Mouse (Mus musculus) CH12.LX (cell line): ENCODE measurements at regions not wholly inside any gene's neighbourhood (a gene's known extent, or its start where the extent isn't known, plus 50 kb on each side); places are given as distances from the start of the nearest gene placed in this dataset.

Source experiments
- DNase-seq: peaks from one replicate; pipeline ENCODE4 v3.0.0-alpha.2; 2013; ENCODE audit errors: extremely low read depth
- H3K27ac ChIP-seq: 2 replicates; pipeline ENCODE4 v1.5.1; 2012; ENCODE audit warnings: low read depth, mild to moderate bottlenecking, control low read depth, moderate library complexity; ENCODE audit not compliant: insufficient read depth
- H3K27me3 ChIP-seq: replicated peaks from 2 replicates; pipeline ENCODE3; 2012; ENCODE audit warnings: inconsistent platforms
- H3K36me3 ChIP-seq, 2 experiments: replicated peaks in 1 of 2; 2 replicates each; pipeline versions ENCODE3 to v1.6.1; 2012; ENCODE audit warnings: inconsistent platforms in 1 of 2, low read length in 1 of 2, mild to moderate bottlenecking in 1 of 2, mixed read lengths in 1 of 2, moderate library complexity in 1 of 2; ENCODE audit not compliant: control insufficient read depth in 1 of 2, insufficient read depth in 1 of 2
- H3K4me1 ChIP-seq, 2 experiments: 2 replicates each; pipeline ENCODE4 v1.6.1; 2012; ENCODE audit warnings: inconsistent platforms in 1 of 2, moderate library complexity in 1 of 2; ENCODE audit not compliant: insufficient read depth in 2 of 2, control insufficient read depth in 1 of 2
- H3K4me2 ChIP-seq: 2 replicates; pipeline ENCODE4 v1.6.1; 2012; ENCODE audit warnings: low read depth, mild to moderate bottlenecking, control low read depth; ENCODE audit not compliant: poor library complexity, insufficient read depth, severe bottlenecking
- H3K4me3 ChIP-seq, 3 experiments: fragments of 150-350 bp in 1 of 3; sonication (generic) in 1 of 3; replicated peaks in 1 of 3; 2 replicates each; pipeline versions ENCODE3 to v1.5.1; 2011 to 2012; ENCODE audit warnings: low read depth in 2 of 3, low read length in 2 of 3, mild to moderate bottlenecking in 2 of 3, moderate library complexity in 2 of 3, control low read depth in 1 of 3, improper control_type of control experiment in 1 of 3, inconsistent platforms in 1 of 3, mixed read lengths in 1 of 3; ENCODE audit not compliant: poor library complexity in 1 of 3
- H3K79me2 ChIP-seq: replicated peaks from 2 replicates; pipeline ENCODE4 v1.6.1; 2012; ENCODE audit warnings: mild to moderate bottlenecking, moderate library complexity; ENCODE audit not compliant: control insufficient read depth, poor library complexity, insufficient read depth, severe bottlenecking; ENCODE audit errors: extremely low read depth
- H3K9ac ChIP-seq: 2 replicates; pipeline ENCODE4 v1.6.1; 2012; ENCODE audit warnings: low read depth, mild to moderate bottlenecking, control low read depth, moderate library complexity; ENCODE audit not compliant: insufficient read depth
- H3K9me3 ChIP-seq: replicated peaks from 2 replicates; pipeline ENCODE3; 2012; ENCODE audit warnings: low read length, inconsistent platforms, mixed read lengths
- BHLHE40 ChIP-seq: IDR thresholded peaks from 2 replicates; pipeline ENCODE4 v1.6.1; 2011; ENCODE audit warnings: mild to moderate bottlenecking, low read depth, low read length, improper control_type of control experiment
- CHD1 ChIP-seq: IDR thresholded peaks from 2 replicates; pipeline ENCODE4 v1.6.1; 2012; ENCODE audit warnings: low read depth, low read length, improper control_type of control experiment, inconsistent platforms
- CTCF ChIP-seq, 2 experiments: IDR thresholded peaks in 1 of 2; conservative IDR thresholded peaks in 1 of 2; 2 replicates each; pipeline ENCODE4 v1.5.1; 2011 to 2012; ENCODE audit warnings: low read depth in 2 of 2, low read length in 2 of 2, improper control_type of control experiment in 1 of 2, inconsistent platforms in 1 of 2, mild to moderate bottlenecking in 1 of 2, moderate library complexity in 1 of 2
- E2F4 ChIP-seq: IDR thresholded peaks from 2 replicates; pipeline ENCODE4 v1.6.1; 2011; ENCODE audit warnings: low read depth, low read length, improper control_type of control experiment; ENCODE audit not compliant: insufficient replicate concordance
- EP300 ChIP-seq: IDR thresholded peaks from 2 replicates; pipeline ENCODE4 v1.6.1; 2011; ENCODE audit warnings: low read length, improper control_type of control experiment
- ETS1 ChIP-seq: conservative IDR thresholded peaks from 2 replicates; pipeline ENCODE4 v1.6.1; 2012; ENCODE audit warnings: low read depth, mild to moderate bottlenecking, inconsistent platforms, low read length, improper control_type of control experiment, moderate library complexity
- HCFC1 ChIP-seq: IDR thresholded peaks from 2 replicates; pipeline ENCODE4 v1.6.1; 2012; ENCODE audit warnings: low read depth, mild to moderate bottlenecking, inconsistent platforms, low read length, improper control_type of control experiment
- IRF4 ChIP-seq: IDR thresholded peaks from 2 replicates; pipeline ENCODE4 v1.6.1; 2014; ENCODE audit warnings: low read depth, mild to moderate bottlenecking, inconsistent platforms, low read length, improper control_type of control experiment
- JUN ChIP-seq: IDR thresholded peaks from 2 replicates; pipeline ENCODE4 v1.6.1; 2011; ENCODE audit warnings: low read depth, mild to moderate bottlenecking, low read length, improper control_type of control experiment, moderate library complexity; ENCODE audit not compliant: insufficient read depth
- JUND ChIP-seq: conservative IDR thresholded peaks from 2 replicates; pipeline ENCODE4 v1.6.1; 2011; ENCODE audit warnings: low read depth, low read length, improper control_type of control experiment
- KAT2A ChIP-seq: IDR thresholded peaks from 2 replicates; pipeline ENCODE4 v1.6.1; 2012; ENCODE audit warnings: low read length, improper control_type of control experiment, inconsistent platforms; ENCODE audit not compliant: insufficient replicate concordance
- MXI1 ChIP-seq: IDR thresholded peaks from 2 replicates; pipeline ENCODE4 v1.6.1; 2011; ENCODE audit warnings: mild to moderate bottlenecking, low read depth, low read length, improper control_type of control experiment
- MYC ChIP-seq: IDR thresholded peaks from 2 replicates; pipeline ENCODE4 v1.6.1; 2011; ENCODE audit warnings: low read depth, mild to moderate bottlenecking, improper control_type of control experiment, low read length
- NELFE ChIP-seq: IDR thresholded peaks from 2 replicates; pipeline ENCODE4 v1.6.1; 2011; ENCODE audit warnings: low read depth, low read length, improper control_type of control experiment
- NRF1 ChIP-seq: IDR thresholded peaks from 2 replicates; pipeline ENCODE4 v1.6.1; 2014; ENCODE audit warnings: low read depth, mild to moderate bottlenecking, inconsistent platforms, low read length, improper control_type of control experiment, moderate library complexity
- RAD21 ChIP-seq: IDR thresholded peaks from 2 replicates; pipeline ENCODE4 v1.6.1; 2011; ENCODE audit warnings: low read depth, mild to moderate bottlenecking, low read length, improper control_type of control experiment, moderate library complexity
- TBP ChIP-seq: conservative IDR thresholded peaks from 2 replicates; pipeline ENCODE4 v1.6.1; 2011; ENCODE audit warnings: low read depth, low read length, improper control_type of control experiment
- UBTF ChIP-seq: IDR thresholded peaks from 2 replicates; pipeline ENCODE4 v1.6.1; 2012; ENCODE audit warnings: low read depth, mild to moderate bottlenecking, inconsistent platforms, low read length, improper control_type of control experiment, moderate library complexity
- USF1 ChIP-seq: IDR thresholded peaks from 2 replicates; pipeline ENCODE4 v1.6.1; 2014; ENCODE audit warnings: low read depth, mild to moderate bottlenecking, inconsistent platforms, low read length, improper control_type of control experiment
- ZMIZ1 ChIP-seq: IDR thresholded peaks from 2 replicates; pipeline ENCODE4 v1.6.1; 2012; ENCODE audit warnings: low read depth, mild to moderate bottlenecking, inconsistent platforms, low read length, improper control_type of control experiment
- ZNF384 ChIP-seq: IDR thresholded peaks from 2 replicates; pipeline ENCODE4 v1.6.1; 2012; ENCODE audit warnings: low read depth, low read length, improper control_type of control experiment, inconsistent platforms
- dilution Hi-C: fragments of 300-500 bp; cut with MboI; formaldehyde crosslinking; loops from 2 replicates; pipeline ENCODE4 v1.14.3; 2020; ENCODE audit warnings: low sequenced_read_pairs; ENCODE audit not compliant: extremely low pct_unique_long_range_greater_than_20kb, extremely low pct_ligation_motif_present
- in situ Hi-C: fragments of 300-500 bp; cut with MboI; formaldehyde crosslinking; loops from 3 replicates; pipeline ENCODE4 v1.14.3; 2019; ENCODE audit warnings: low sequenced_read_pairs, low pct_ligation_motif_present, low pct_unique_long_range_greater_than_20kb, mixed read lengths

DNA sequence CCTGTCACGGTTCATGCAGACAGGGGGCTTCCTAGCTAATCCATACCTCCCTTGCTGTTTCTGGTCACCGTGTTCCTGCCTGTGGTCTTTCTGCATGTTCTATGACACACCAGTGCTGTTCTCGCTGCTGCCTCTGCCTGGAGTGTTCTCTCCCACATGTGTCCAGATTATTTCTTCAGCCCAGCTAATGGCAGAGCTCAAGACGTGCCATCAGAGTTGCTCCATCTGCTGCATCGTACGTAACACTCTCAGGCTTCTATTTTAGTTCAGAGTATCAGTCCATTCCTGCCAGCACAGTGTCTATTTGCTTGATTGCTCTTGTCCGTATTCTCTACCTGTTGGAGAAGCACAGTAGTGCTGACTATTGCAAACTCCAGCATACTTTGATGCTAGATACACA lies 188.3 kb downstream of the Eipr1 start:
- Histone ChIP-seq H3K79me2 (no peaks in the 10 kb centered on the region), H3K27me3 (no peaks in the 10 kb centered on the region), H3K4me2 (no peak overlapping the region), H3K9me3 (no peaks in the 10 kb centered on the region), H3K36me3 (no peaks in the 10 kb centered on the region), H3K9ac (no peak overlapping the region)
- dilution Hi-C loops (no loop called here), in situ Hi-C loops (no loop called here)
- DNase-seq, result no peak
- TF ChIP-seq NELFE (no peak), ZMIZ1 (no peak), KAT2A (no peak), BHLHE40 (no peak), ZNF384 (no peak), TBP (no peak), ETS1 (no peak), JUN (no peak), MYC (no peak), JUND (no peak)
- TF ChIP-seq, all 38 proteins: peak for 0
- no peak overlapping the region for H3K4me3 ChIP-seq
- H3K27ac ChIP-seq, result no peak overlapping the region
- no peaks in the 10 kb centered on the region for H3K4me1 ChIP-seq

DNA sequence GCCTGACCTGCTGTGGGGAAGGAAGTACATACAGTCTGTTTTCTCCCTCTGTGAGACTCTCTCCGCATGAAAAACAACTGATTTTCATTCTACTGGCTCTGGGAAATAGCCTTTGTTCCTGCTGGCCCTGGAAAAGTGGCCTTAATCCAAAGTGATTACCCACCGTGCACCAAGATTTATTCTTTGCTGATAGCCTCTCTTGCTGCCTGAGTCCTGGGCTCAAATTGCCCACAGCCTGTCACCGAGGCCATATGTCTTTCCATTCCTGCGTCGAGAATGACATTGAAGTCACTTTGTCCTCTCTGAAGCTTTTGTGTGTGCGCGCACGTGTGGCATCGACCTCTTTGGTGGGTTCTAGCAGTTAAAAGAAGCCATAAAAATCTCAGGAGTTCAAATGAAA lies 197.3 kb downstream of the Eipr1 start:
- no peak overlapping the region for H3K4me3 ChIP-seq
- H3K4me2 ChIP-seq, result no peak overlapping the region
- dilution Hi-C loops, result no loop called here
- DNase-seq, result no peak
- no peaks in the 10 kb centered on the region for H3K4me1 ChIP-seq
- H3K27ac ChIP-seq, result no peak overlapping the region
- peaks cover 4% of the 10 kb centered on the region for H3K9me3 ChIP-seq
- H3K36me3 ChIP-seq, result no peaks in the 10 kb centered on the region
- no peaks in the 10 kb centered on the region for H3K27me3 ChIP-seq
- H3K79me2 ChIP-seq, result no peaks in the 10 kb centered on the region
- no peak overlapping the region for H3K9ac ChIP-seq
- TF ChIP-seq ZMIZ1 (no peak), CHD1 (no peak), EP300 (no peak)
- in situ Hi-C loops, result no loop called here

DNA sequence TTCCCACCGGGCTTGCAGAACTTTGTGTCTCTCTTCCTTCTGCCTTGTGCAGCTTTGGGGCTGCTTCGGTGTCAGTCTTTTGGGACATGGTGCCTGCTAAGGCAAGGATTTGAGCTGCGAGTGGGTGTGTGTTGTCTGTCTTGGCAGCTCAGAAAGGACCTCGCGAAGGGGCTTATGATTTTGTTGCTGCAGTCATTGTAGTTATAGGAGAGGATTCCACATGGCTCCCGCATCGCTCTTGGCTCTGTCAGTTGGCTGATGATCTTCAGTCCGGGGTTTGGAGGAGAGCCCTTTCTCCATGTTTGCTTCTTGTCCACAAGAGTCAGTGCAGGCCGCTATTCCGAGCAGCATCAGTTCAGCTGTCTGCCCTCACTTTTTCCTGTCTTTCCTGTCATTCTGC lies 197.7 kb downstream of the Eipr1 start:
- H3K4me1 ChIP-seq, result no peaks in the 10 kb centered on the region
- no peak for TF ChIP-seq E2F4
- TF ChIP-seq ZNF384, result no peak
- TF ChIP-seq USF1, result no peak
- no peak for TF ChIP-seq HCFC1
- no peak for TF ChIP-seq NELFE
- TF ChIP-seq IRF4, result no peak
- no peak for TF ChIP-seq NRF1
- no peak for TF ChIP-seq RAD21
- TF ChIP-seq UBTF, result no peak
- no peak for TF ChIP-seq MXI1
- TF ChIP-seq CTCF (conservative IDR thresholded peaks at IDR 0.05 in 1 of 2, IDR thresholded peaks at IDR 0.05 in 1 of 2; ENCODE audit: low read depth in 2 of 2, low read length in 2 of 2), result no peak
- no peak for TF ChIP-seq TBP
- no peak for TF ChIP-seq KAT2A
- TF ChIP-seq, all 38 proteins: peak for 0
- peaks cover 4% of the 10 kb centered on the region for H3K9me3 ChIP-seq
- H3K36me3 ChIP-seq, result no peaks in the 10 kb centered on the region
- H3K27ac ChIP-seq, result no peak overlapping the region
- in situ Hi-C loops, result no loop called here
- dilution Hi-C loops, result no loop called here
- no peak overlapping the region for H3K4me2 ChIP-seq
- no peaks in the 10 kb centered on the region for H3K27me3 ChIP-seq
- H3K79me2 ChIP-seq, result no peaks in the 10 kb centered on the region
- H3K9ac ChIP-seq, result no peak overlapping the region
- DNase-seq, result no peak
- no peak overlapping the region for H3K4me3 ChIP-seq
